Mouse (Mus musculus) layer of hippocampus, adult 9-11 months (tissue): ENCODE data around the gene Snd1.
A peak's percentile ranks its signal among the peaks of the same experiment; 100 is the strongest.

Experiments used
- DNase-seq: peaks from one replicate; pipeline ENCODE4 v3.0.0; 2022

Snd1 gene

GRCm38 (mm10) chr6:28645231-28645630 is 170.3 kb downstream of the Snd1 start:
- no peak for DNase-seq

- DNase-seq: no peak
Measured at GRCm38 (mm10) chr6:28656511-28656910, 181.6 kb downstream of the Snd1 start.

- no peak for DNase-seq
Measured at GRCm38 (mm10) chr6:28663004-28663403, 188.1 kb downstream of the Snd1 start.

- DNase-seq: no peak
Measured at GRCm38 (mm10) chr6:28663670-28664069, 188.7 kb downstream of the Snd1 start.

- no peak for DNase-seq
Measured at GRCm38 (mm10) chr6:28664716-28665115, 189.8 kb downstream of the Snd1 start.

GRCm38 (mm10) chr6:28667586-28667985 is 192.6 kb downstream of the Snd1 start:
- DNase-seq: no peak

GRCm38 (mm10) chr6:28669251-28669650 is 194.3 kb downstream of the Snd1 start:
- no peak for DNase-seq

GRCm38 (mm10) chr6:28672388-28672787 is 197.4 kb downstream of the Snd1 start:
- no peak for DNase-seq

- DNase-seq: no peak
Measured at GRCm38 (mm10) chr6:28674686-28675085, 199.7 kb downstream of the Snd1 start.

GRCm38 (mm10) chr6:28678896-28679295 is 204.0 kb downstream of the Snd1 start:
- no peak for DNase-seq

- no peak for DNase-seq
Measured at GRCm38 (mm10) chr6:28680537-28680936, 205.6 kb downstream of the Snd1 start.

GRCm38 (mm10) chr6:28681521-28682457 is 206.8 kb downstream of the Snd1 start:
- DNase-seq: no peak

- no peak for DNase-seq
Measured at GRCm38 (mm10) chr6:28685052-28685451, 210.1 kb downstream of the Snd1 start.

- no peak for DNase-seq
Measured at GRCm38 (mm10) chr6:28685745-28686144, 210.8 kb downstream of the Snd1 start.

GRCm38 (mm10) chr6:28687776-28688175 is 212.8 kb downstream of the Snd1 start:
- peak; percentile 48 for DNase-seq

- no peak for DNase-seq
Measured at GRCm38 (mm10) chr6:28692659-28693058, 217.7 kb downstream of the Snd1 start.

- no peak for DNase-seq
Measured at GRCm38 (mm10) chr6:28697214-28697613, 222.3 kb downstream of the Snd1 start.

- no peak for DNase-seq
Measured at GRCm38 (mm10) chr6:28704612-28705011, 229.7 kb downstream of the Snd1 start.

GRCm38 (mm10) chr6:28705384-28706107 is 230.6 kb downstream of the Snd1 start:
- peak; percentile 90 for DNase-seq

GRCm38 (mm10) chr6:28706108-28706975 is 231.4 kb downstream of the Snd1 start:
- no peak for DNase-seq

- no peak for DNase-seq
Measured at GRCm38 (mm10) chr6:28706976-28707592, 232.1 kb downstream of the Snd1 start.

GRCm38 (mm10) chr6:28710035-28710434 is 235.1 kb downstream of the Snd1 start:
- no peak for DNase-seq
